Comparison of ENCODE assay signal across 10 mouse cellular contexts in genomic region chr9:117163143-117163542, GRCm38 (mm10).
DNase-seq lines count a peak whose midpoint lies in the region; ATAC-seq and TF ChIP-seq lines count a peak whose summit lies in the region.
"Had no signal": no experiment of that assay in that cellular context is flagged by ENCODE, and none has a peak within 500 bp of the region (broad histone marks: within the 10 kb centered on the region; RNA-seq: fewer than 3 reads in every experiment).

No protein-coding gene starts in this region.

- H3K4me2 ChIP-seq in forebrain, embryonic 12.5 days: no peak overlapping the region; the same call in 1 of the 2 replicates
- H3K4me2 ChIP-seq in lung, embryonic 16.5 days (ENCODE audit: low read depth, low read length): no peak overlapping the region
- H3K4me2 ChIP-seq: embryonic facial prominence, embryonic 12.5 days; liver, embryonic 15.5 days had no signal

- DNase-seq in forebrain, embryonic 10.5 days (ENCODE audit: extremely low spot score, low spot score): no peak
- DNase-seq in ZHBTc4 (ENCODE audit: low read depth, low spot score): peak; percentile 81
- peak; percentile 81 for DNase-seq in heart, embryonic 10.5 days (ENCODE audit: low spot score)
- DNase-seq in layer of hippocampus, adult 18-20 months (ENCODE audit: low spot score in 2 of 2): no peak
- no peak for DNase-seq in thymus, adult 2 months

- peak overlapping the region; percentile 36; the same call in 1 of the 2 replicates for H3K27ac ChIP-seq in forebrain, embryonic 10.5 days
- H3K27ac ChIP-seq in forebrain, embryonic 12.5 days: no peak overlapping the region
- peak overlapping the region; percentile 75 for H3K27ac ChIP-seq in heart, embryonic 10.5 days
- H3K27ac ChIP-seq in lung, embryonic 16.5 days (ENCODE audit: low read length): no peak overlapping the region
- H3K27ac ChIP-seq in thymus, adult 2 months (ENCODE audit: control insufficient read depth, insufficient read depth, low read length): no peak overlapping the region
- H3K27ac ChIP-seq: embryonic facial prominence, embryonic 12.5 days; liver, embryonic 15.5 days had no signal

- peaks cover 4% of the 10 kb centered on the region; the same call in 1 of the 2 replicates for H3K9me3 ChIP-seq in forebrain, embryonic 10.5 days
- no peaks in the 10 kb centered on the region for H3K9me3 ChIP-seq in forebrain, embryonic 12.5 days
- H3K9me3 ChIP-seq in heart, embryonic 10.5 days: no peaks in the 10 kb centered on the region
- H3K9me3 ChIP-seq in lung, embryonic 16.5 days (ENCODE audit: control insufficient read depth, low read length): no peaks in the 10 kb centered on the region
- H3K9me3 ChIP-seq: embryonic facial prominence, embryonic 12.5 days; liver, embryonic 15.5 days had no signal

- H3K9ac ChIP-seq in forebrain, embryonic 12.5 days: no peak overlapping the region
- H3K9ac ChIP-seq in lung, embryonic 16.5 days (ENCODE audit: low read length): no peak overlapping the region
- H3K9ac ChIP-seq: embryonic facial prominence, embryonic 12.5 days; liver, embryonic 15.5 days had no signal

- no peak for TF ChIP-seq POLR2A in thymus, adult 2 months (IDR thresholded peaks at IDR 0.05; ENCODE audit: control insufficient read depth, extremely low read depth, insufficient read depth, low read length, poor library complexity)

- H3K36me3 ChIP-seq in forebrain, embryonic 10.5 days (replicated peaks): no peaks in the 10 kb centered on the region
- H3K36me3 ChIP-seq in forebrain, embryonic 12.5 days (replicated peaks): no peaks in the 10 kb centered on the region
- H3K36me3 ChIP-seq in heart, embryonic 10.5 days: no peaks in the 10 kb centered on the region
- no peaks in the 10 kb centered on the region for H3K36me3 ChIP-seq in lung, embryonic 16.5 days (ENCODE audit: control insufficient read depth, insufficient read depth, low read length)
- H3K36me3 ChIP-seq in thymus, adult 2 months (ENCODE audit: control insufficient read depth, insufficient read depth, low read length): no peaks in the 10 kb centered on the region
- H3K36me3 ChIP-seq: embryonic facial prominence, embryonic 12.5 days; liver, embryonic 15.5 days had no signal

- no peaks in the 10 kb centered on the region; the same call in 1 of the 2 replicates for H3K27me3 ChIP-seq in forebrain, embryonic 10.5 days (ENCODE audit: poor library complexity, severe bottlenecking)
- H3K27me3 ChIP-seq in forebrain, embryonic 12.5 days: no peaks in the 10 kb centered on the region
- H3K27me3 ChIP-seq in heart, embryonic 10.5 days (ENCODE audit: insufficient read depth, poor library complexity, severe bottlenecking): no peaks in the 10 kb centered on the region
- H3K27me3 ChIP-seq in lung, embryonic 16.5 days (ENCODE audit: control insufficient read depth, insufficient read depth, low read depth, low read length): no peaks in the 10 kb centered on the region
- no peaks in the 10 kb centered on the region for H3K27me3 ChIP-seq in thymus, adult 2 months (ENCODE audit: control insufficient read depth, insufficient read depth, low read length)
- H3K27me3 ChIP-seq: embryonic facial prominence, embryonic 12.5 days; liver, embryonic 15.5 days had no signal

- TF ChIP-seq CTCF in thymus, adult 2 months (IDR thresholded peaks at IDR 0.05; ENCODE audit: borderline replicate concordance, control insufficient read depth, extremely low read depth, insufficient read depth, low read length, poor library complexity): no peak

- WGBS in forebrain, embryonic 10.5 days: 15% methylated on average over 6 of the region's 6 CpGs
- 8% methylated on average over 6 of the region's 6 CpGs for WGBS in forebrain, embryonic 12.5 days
- WGBS in heart, embryonic 10.5 days: 21% methylated on average over 6 of the region's 6 CpGs
- WGBS in lung, embryonic 16.5 days: 32% methylated on average over 6 of the region's 6 CpGs
- WGBS in thymus, adult 2 months: 78% methylated on average over 6 of the region's 6 CpGs

- no peak overlapping the region for H3K4me3 ChIP-seq in forebrain, embryonic 10.5 days
- H3K4me3 ChIP-seq in forebrain, embryonic 12.5 days (replicated peaks): no peak overlapping the region
- no peak overlapping the region for H3K4me3 ChIP-seq in heart, embryonic 10.5 days
- H3K4me3 ChIP-seq in lung, embryonic 16.5 days (ENCODE audit: low read length): no peak overlapping the region
- no peak overlapping the region for H3K4me3 ChIP-seq in thymus, adult 2 months (ENCODE audit: control insufficient read depth, insufficient read depth, low read length)
- H3K4me3 ChIP-seq: embryonic facial prominence, embryonic 12.5 days; liver, embryonic 15.5 days had no signal

- no peak; the same call in 1 of the 2 replicates for ATAC-seq in forebrain, embryonic 12.5 days (ENCODE audit: low FRiP score)
- peak; percentile 61 for ATAC-seq in lung, embryonic 16.5 days (ENCODE audit: low read depth)
- no peak for ATAC-seq in megakaryocyte, adult 5-6 weeks (ENCODE audit: poor library complexity, severe bottlenecking)

- peaks cover 30% of the 10 kb centered on the region for H3K4me1 ChIP-seq in forebrain, embryonic 10.5 days
- peaks cover 17% of the 10 kb centered on the region for H3K4me1 ChIP-seq in forebrain, embryonic 12.5 days
- peaks cover 18% of the 10 kb centered on the region for H3K4me1 ChIP-seq in heart, embryonic 10.5 days
- peaks cover 23% of the 10 kb centered on the region for H3K4me1 ChIP-seq in lung, embryonic 16.5 days (replicated peaks; ENCODE audit: control insufficient read depth, insufficient read depth, low read length)
- H3K4me1 ChIP-seq in thymus, adult 2 months (replicated peaks; ENCODE audit: control insufficient read depth, insufficient read depth, low read length): peaks cover 6% of the 10 kb centered on the region
- H3K4me1 ChIP-seq: liver, embryonic 15.5 days had no signal

Comparison
In these comparisons a context has a peak if more than half of its experiments do, and no peak if none do; other contexts are left out.
1. H3K27ac ChIP-seq: peak in forebrain, embryonic 10.5 days (single experiment) and heart, embryonic 10.5 days (single experiment); none in forebrain, embryonic 12.5 days (single experiment), lung, embryonic 16.5 days (single experiment) and thymus, adult 2 months (single experiment).
2. DNase-seq: peak in ZHBTc4 (single experiment) and heart, embryonic 10.5 days (single experiment); none in forebrain, embryonic 10.5 days (single experiment), layer of hippocampus, adult 18-20 months (0 of 2) and thymus, adult 2 months (single experiment).